Mouse (Mus musculus): ENCODE results near the gene Maats1.

GRCm38 (mm10) chr16:38353642-38354041, 11.7 kb upstream of the Maats1 start:
- no peak for TF ChIP-seq CTCF (IDR thresholded peaks at IDR 0.05; ENCODE audit: extremely low read depth, insufficient read length, insufficient replicate concordance, low read depth, low read length)
- no peak for TF ChIP-seq POLR2A (IDR thresholded peaks at IDR 0.05; ENCODE audit: low read depth, low read length)
